Mouse (Mus musculus): Measurements from ENCODE around the gene Per3.
"Not testable (repeated sequence)": the region's sequence is repeated elsewhere in the genome, so short reads cannot be mapped to it uniquely, and the experiment has no call there.

The Per3 gene

DNA sequence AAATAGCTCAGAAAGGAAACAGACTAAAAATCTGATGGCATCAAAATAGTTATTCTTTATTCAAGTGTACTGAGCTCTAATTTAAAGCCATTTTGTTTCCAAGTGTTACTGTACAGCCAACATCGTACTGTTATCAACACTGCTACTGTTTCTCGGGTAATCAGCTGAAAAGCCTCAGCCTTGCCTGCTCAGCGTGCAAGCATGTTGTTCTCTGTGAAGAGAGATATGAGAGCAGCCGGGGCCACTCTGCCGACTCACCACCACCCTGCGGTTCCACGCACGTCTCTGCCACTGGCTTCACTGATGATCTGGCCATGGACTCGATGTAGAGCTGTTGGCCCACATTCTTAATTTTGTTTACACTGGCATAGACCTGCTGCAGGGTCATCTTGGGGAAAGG lies 20.3 kb downstream of the Per3 start:
- no peak for DNase-seq

- DNase-seq = not testable (repeated sequence)
Observed at GRCm38 (mm10) chr4:151017356-151017755, 27.1 kb downstream of the Per3 start.

- no peak for DNase-seq
Observed at GRCm38 (mm10) chr4:151015946-151016345, 28.5 kb downstream of the Per3 start.

DNA sequence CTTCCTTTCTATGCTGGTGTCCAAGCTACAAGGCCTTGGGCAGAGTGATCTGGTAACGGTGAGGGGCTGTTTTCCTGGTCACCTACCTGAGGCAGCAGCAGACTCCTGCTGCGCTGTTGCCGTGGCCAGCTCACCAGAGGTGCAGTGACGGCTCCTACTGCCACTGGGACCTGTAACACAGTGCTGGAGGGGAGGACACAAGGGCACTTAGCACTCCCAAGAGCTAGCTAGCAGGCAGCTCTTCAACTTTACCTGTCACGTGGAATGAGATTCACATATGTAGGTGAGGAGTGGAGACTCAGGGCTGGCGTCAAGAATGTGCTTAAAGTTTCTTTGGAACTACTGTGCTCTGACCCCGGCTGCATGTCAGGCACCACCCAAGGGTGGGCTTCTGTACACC lies 34.1 kb downstream of the Per3 start:
- no peak for DNase-seq

- peak; percentile 63 to 66 for DNase-seq
Observed at GRCm38 (mm10) chr4:151006945-151007344, 37.5 kb downstream of the Per3 start.

DNA sequence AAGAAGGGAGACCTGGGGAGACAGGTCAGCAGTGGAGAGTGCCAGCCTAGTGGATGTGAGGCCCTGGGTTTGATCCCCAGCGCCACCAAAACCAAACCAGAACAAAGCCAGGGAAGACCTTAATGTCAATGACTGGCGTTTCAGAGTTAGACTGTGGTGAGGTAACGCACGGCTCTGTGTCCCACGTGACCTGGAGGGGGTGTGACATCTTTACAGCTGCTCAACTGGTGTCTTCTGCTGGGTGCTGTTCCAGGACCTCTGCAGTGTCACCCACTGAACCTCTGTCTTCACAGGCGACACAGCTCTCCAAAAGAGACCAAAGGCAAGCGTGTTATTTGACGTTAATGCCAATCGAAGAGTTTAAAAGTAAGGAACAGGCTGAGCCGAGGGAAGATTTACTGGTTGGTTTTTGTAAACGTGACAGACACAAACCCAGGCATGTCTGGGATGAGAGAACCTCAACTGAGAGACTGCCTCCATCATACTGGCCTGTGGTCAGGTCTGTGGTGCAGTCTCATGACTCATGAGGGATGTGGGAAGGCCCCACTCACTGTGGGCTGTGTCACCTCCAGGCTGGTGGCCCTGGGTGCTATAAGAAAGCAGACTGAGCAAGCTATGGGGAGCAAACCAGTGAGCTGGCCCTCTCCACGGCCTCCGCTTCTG lies 38.7 kb downstream of the Per3 start:
- no peak for DNase-seq

DNA sequence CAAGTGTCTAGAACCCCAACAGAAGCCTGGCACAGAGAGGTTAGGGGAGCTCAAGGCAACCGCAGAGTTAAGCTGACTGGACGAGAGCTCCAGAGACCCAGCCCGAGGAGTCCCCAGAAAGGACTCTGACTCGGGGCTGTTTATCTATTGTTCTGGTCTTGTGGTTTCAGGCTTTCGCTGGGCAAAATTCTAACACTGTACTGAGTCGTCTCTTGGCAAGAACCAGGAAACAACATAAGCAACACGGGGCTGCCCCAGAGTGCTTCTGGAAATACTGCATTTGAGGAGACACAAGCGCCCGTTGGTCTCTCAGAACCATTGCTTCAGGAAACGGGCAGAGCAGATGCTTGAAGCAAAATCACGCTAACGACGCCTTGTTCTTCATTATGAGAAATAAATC lies 43.1 kb downstream of the Per3 start:
- DNase-seq = no peak

DNA sequence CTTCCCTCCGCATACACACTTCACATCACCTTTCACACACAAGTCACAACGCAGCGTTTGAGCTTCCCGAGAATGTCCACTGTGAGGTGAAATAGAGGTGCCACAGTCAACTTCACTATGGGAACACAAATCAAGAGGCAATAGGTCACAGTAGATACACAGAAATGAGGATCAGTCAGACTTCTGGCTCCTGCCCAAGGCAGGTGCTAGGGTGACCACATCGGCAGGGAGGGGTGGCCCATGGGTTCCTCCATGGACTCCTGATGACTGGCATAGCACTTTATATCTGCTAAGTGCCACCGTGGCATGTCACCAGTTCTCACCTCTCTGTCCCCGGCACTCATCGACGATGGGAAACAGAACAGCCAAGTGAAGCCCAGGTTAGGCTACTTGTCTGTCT lies 45.8 kb downstream of the Per3 start:
- DNase-seq = no peak

DNA sequence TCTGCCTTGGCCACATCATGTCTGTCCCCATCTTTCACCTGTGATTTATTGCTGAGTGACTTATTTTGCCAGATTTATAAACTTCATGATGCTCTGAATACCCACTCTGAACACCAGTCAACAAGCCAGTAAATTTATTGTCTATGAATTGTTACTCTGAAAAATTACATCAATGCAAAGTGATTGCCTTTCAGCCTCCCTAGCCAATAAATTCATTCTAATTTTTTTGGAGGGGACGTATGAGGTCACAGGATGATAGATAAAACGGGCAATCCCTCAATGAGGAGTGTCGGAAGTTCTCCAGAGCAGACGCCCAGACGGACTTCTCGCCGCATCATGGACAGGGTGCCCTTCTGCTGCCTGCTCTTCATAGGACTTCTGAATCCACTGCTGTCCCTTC lies 47.7 kb downstream of the Per3 start, which contains the start of gene Uts2:
Gene Uts2 (plus strand): TSS at position 301 of the 400 bp plus-strand sequence.
- no peak for DNase-seq

- peak in 1 of 2 experiments; percentile 25 for DNase-seq
Observed at GRCm38 (mm10) chr4:150990148-150990547, 54.3 kb downstream of the Per3 start.

GRCm38 (mm10) chr4:150980153-150980552 lies 64.3 kb downstream of the Per3 start:
- no peak for DNase-seq

DNA sequence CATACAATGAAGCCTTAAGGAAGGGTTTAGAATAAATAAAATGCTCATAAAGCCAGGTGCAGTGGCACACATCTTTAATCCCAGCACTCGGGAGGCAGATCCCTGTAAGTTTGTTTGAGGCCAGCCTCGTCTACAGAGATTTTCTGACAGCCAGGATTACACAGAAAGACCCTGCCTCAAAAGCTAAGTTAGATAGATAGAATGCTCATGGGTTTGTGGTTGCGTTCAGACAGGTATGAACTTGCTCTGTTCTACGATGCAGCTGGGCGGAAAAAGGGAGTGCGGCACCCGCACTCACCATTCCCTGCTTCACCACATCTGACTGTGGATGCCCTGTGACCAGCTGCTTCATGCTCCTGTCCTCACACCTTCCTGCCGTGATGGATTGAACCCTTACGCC lies 65.0 kb downstream of the Per3 start:
- no peak for DNase-seq

- no peak for DNase-seq
Observed at GRCm38 (mm10) chr4:150978156-150978910, 66.1 kb downstream of the Per3 start.

DNA sequence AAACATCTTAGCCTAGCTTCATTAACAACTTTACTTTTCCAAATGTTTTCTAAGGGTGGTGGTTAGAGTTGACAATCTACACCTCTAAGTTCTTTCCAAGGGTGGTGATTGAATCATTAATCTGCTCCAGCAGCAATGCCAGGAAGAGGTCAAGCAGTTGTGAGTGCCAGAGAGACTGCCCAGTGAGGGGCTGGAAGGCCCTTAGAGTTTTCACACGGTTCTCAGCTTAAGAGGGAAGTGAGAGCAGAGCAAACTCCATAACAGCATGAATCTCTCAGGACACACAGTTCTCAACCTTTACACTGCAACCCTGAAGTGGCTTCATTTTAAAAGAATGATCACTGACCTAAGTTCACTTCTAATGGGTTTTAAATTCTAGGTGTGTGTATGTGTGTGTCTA lies 69.3 kb downstream of the Per3 start:
- DNase-seq = no peak

DNA sequence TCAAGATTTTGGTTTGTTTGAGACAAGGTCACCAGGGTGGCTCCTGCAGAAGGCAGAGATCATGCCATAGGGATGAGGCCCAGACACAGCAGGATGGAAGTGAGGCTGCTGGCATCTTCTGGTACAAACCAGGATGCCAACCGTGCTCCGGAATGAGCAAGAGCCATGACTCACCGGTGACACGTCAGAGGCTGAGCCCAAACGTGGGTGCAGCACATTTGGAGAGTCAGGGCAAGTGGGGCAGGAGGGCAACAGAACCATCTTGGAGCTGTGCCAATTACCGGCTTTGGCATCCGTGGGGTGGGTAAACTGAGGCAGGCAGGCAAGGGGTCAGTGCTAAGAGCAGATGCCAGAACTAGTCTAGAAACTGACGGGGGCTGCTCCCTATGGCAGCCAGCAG lies 71.2 kb downstream of the Per3 start:
- DNase-seq = no peak

DNA sequence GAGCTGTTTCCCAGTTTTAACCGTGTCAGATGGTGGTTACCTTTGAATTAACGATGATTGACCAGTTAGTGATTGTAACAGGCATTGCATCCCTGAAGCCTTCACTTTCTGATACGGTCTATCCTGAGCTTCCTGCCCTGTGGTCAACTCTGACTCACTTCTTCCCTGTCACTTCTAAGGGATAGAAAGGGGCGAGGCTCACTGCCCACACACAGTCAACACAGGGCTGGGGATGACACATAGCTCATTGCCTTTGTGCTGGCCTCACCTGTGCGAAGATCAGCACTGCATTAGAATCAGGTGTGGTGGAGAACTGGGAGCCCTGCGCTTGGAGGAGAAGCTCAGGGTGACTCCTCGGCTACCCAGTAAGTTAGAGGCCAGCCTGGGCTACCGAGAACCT lies 75.5 kb downstream of the Per3 start:
- no peak for DNase-seq

GRCm38 (mm10) chr4:150966556-150966955 lies 77.9 kb downstream of the Per3 start:
- DNase-seq = peak; percentile 80 to 86

GRCm38 (mm10) chr4:150965555-150965951 lies 78.9 kb downstream of the Per3 start:
- peak in 1 of 2 experiments; percentile 22 for DNase-seq

- peak; percentile 93 to 96 for DNase-seq
Observed at GRCm38 (mm10) chr4:150964635-150965554, 79.6 kb downstream of the Per3 start.

DNA sequence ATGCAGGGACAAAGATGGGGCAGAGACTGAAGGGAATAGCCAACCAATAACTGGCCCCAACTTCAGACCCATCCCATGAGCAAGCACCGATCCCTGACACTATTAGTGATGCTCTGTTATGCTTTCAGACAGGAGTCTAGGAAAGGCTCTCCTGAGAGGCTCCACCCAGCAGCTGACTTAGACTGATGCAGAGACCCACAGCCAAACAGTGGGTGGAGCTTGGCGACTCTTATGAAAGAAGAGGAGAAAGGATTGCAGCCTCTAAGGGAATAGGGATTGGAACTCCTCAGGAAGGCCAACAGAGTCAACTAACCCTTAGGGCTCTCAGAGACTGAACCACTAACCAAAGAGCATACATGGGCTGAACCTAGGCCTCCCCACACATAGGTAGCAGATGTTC lies 80.8 kb downstream of the Per3 start:
- DNase-seq = no peak

GRCm38 (mm10) chr4:150962231-150962630 lies 82.2 kb downstream of the Per3 start:
- DNase-seq = peak; percentile 41 to 48

GRCm38 (mm10) chr4:150958536-150958935 lies 85.9 kb downstream of the Per3 start:
- DNase-seq = no peak

- no peak for DNase-seq
Observed at GRCm38 (mm10) chr4:150957106-150957458, 87.4 kb downstream of the Per3 start.

Data from cerebellum, postnatal 10 days (tissue).